Mouse (Mus musculus): ENCODE data around the gene Ttc16. TPM values are rescaled to one million over a fixed set of nuclear protein-coding genes. Genes with fewer than 3 reads are reported as not detected.
A peak's percentile ranks its signal among the peaks of the same experiment; 100 is the strongest.

Ttc16 gene
- total RNA-seq (2012; rRNA removed) = 0.94 and 2.2 TPM in 2 replicates

DNA sequence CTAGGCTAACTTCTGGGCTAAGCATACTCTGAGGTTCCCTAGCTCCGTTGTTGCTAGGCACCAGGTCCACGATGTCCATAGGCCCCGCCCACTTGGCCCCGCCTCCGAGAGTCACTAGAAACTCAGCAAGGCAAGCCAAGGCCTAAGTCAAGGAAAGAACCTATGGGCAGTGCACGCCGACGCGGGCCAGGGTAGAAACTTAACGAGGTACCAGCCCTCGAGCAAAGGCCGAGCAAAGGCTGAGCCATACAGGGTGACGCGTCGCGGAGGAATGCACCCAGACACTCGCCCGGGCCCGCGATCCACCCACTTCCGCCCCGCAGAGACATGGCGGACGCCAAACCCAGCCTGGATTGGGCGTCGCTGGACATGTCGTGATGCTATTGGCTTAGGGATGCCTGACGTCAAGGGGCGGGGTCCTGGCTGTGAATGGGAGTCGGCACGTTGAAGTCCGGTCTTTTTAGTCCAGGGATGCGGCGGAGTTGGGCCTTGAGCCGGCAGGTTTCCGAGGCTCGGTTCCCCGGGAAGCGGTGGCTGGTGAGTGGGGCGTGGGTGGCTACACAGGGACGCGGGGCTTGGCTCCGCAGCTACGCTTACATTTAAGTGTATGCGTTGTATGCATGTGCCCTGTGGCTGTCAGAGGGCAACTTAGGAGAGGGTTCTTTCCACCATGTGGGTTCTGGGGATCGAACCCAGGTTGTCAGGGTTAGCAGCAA is at the start of gene Ttc16, which contains the start of gene Ptrh1:
TSS of gene Ttc16 (minus strand) at position 275 of the 716 bp plus-strand sequence.
TSS of gene Ptrh1 (plus strand) at position 428 of the 716 bp plus-strand sequence.
- Histone ChIP-seq H3K27ac (ENCODE audit: insufficient read depth, low read depth, low read length, poor library complexity, severe bottlenecking) (no peak within 1 kb of the TSS), H3K36me3 (ENCODE audit: control insufficient read depth, insufficient read depth, low read length, poor library complexity, severe bottlenecking) (peaks cover 3% of the 10 kb centered on the region; the same call in 1 of the 2 replicates), H3K4me1 (ENCODE audit: control insufficient read depth in 2 of 2, insufficient read depth in 2 of 2, low read length in 2 of 2, poor library complexity in 1 of 2) (peaks cover 5 to 16% of the 10 kb centered on the region in 2 experiments; a peak in 2 of 4 replicates), H3K4me3 (ENCODE audit: insufficient read depth in 1 of 2, low read depth in 1 of 2, low read length in 2 of 2, poor library complexity in 1 of 2, severe bottlenecking in 1 of 2) (peak within 1 kb of the TSS; percentile 62 to 99), H3K9ac (ENCODE audit: insufficient read depth, low read depth, low read length, poor library complexity, severe bottlenecking) (peak within 1 kb of the TSS; percentile 58), H3K9me3 (ENCODE audit: control insufficient read depth, insufficient read depth, low read depth, low read length) (no peaks in the 10 kb centered on the region)
- peak; percentile 98 for DNase-seq (ENCODE audit: low read depth, low spot score)
- in situ Hi-C loops (cut with MboI; ENCODE audit: low sequenced_read_pairs in 2 of 2, unreplicated experiment in 2 of 2) = no loop called here
- TF ChIP-seq CHD2 (IDR thresholded peaks at IDR 0.05; ENCODE audit: low read depth, low read length) (no peak), ZNF384 (IDR thresholded peaks at IDR 0.05; ENCODE audit: low read depth, low read length) (no peak), HCFC1 (IDR thresholded peaks at IDR 0.05; ENCODE audit: borderline replicate concordance, insufficient read depth, low read length) (peak; percentile 85), ZC3H11A (IDR thresholded peaks at IDR 0.05; ENCODE audit: borderline replicate concordance, low read depth, low read length) (no peak)

GRCm38 (mm10) chr2:32824778-32825177 is 49.3 kb upstream of the Ttc16 start:
- in situ Hi-C loops (cut with MboI; ENCODE audit: low sequenced_read_pairs in 2 of 2, unreplicated experiment in 2 of 2) = no loop called here
- DNase-seq (ENCODE audit: low read depth, low spot score) = no peak
- H3K4me1 ChIP-seq (ENCODE audit: control insufficient read depth in 2 of 2, insufficient read depth in 2 of 2, low read length in 2 of 2, poor library complexity in 1 of 2) = no peaks in the 10 kb centered on the region
- no peaks in the 10 kb centered on the region; the same call in 1 of the 2 replicates for H3K36me3 ChIP-seq (ENCODE audit: control insufficient read depth, insufficient read depth, low read length, poor library complexity, severe bottlenecking)
- TF ChIP-seq HCFC1 (IDR thresholded peaks at IDR 0.05; ENCODE audit: borderline replicate concordance, insufficient read depth, low read length) (no peak), CHD2 (IDR thresholded peaks at IDR 0.05; ENCODE audit: low read depth, low read length) (no peak), MAFK (IDR thresholded peaks at IDR 0.05; ENCODE audit: insufficient read depth, low read depth, low read length) (no peak), ZNF384 (IDR thresholded peaks at IDR 0.05; ENCODE audit: low read depth, low read length) (no peak)
- no peaks in the 10 kb centered on the region for H3K9me3 ChIP-seq (ENCODE audit: control insufficient read depth, insufficient read depth, low read depth, low read length)
- H3K9ac ChIP-seq (ENCODE audit: insufficient read depth, low read depth, low read length, poor library complexity, severe bottlenecking) = no peak overlapping the region
- H3K27ac ChIP-seq (ENCODE audit: insufficient read depth, low read depth, low read length, poor library complexity, severe bottlenecking) = no peak overlapping the region
- H3K4me3 ChIP-seq (ENCODE audit: insufficient read depth in 1 of 2, low read depth in 1 of 2, low read length in 2 of 2, poor library complexity in 1 of 2, severe bottlenecking in 1 of 2) = no peak overlapping the region

GRCm38 (mm10) chr2:32824181-32824580 is 48.7 kb upstream of the Ttc16 start:
- no peak overlapping the region for H3K27ac ChIP-seq (ENCODE audit: insufficient read depth, low read depth, low read length, poor library complexity, severe bottlenecking)
- TF ChIP-seq HCFC1 (IDR thresholded peaks at IDR 0.05; ENCODE audit: borderline replicate concordance, insufficient read depth, low read length) = no peak
- TF ChIP-seq CHD2 (IDR thresholded peaks at IDR 0.05; ENCODE audit: low read depth, low read length) = no peak
- no peak for TF ChIP-seq ZNF384 (IDR thresholded peaks at IDR 0.05; ENCODE audit: low read depth, low read length)
- TF ChIP-seq MAFK (IDR thresholded peaks at IDR 0.05; ENCODE audit: insufficient read depth, low read depth, low read length) = no peak
- TF ChIP-seq ZC3H11A (IDR thresholded peaks at IDR 0.05; ENCODE audit: borderline replicate concordance, low read depth, low read length) = no peak
- no peaks in the 10 kb centered on the region; the same call in 1 of the 2 replicates for H3K36me3 ChIP-seq (ENCODE audit: control insufficient read depth, insufficient read depth, low read length, poor library complexity, severe bottlenecking)
- DNase-seq (ENCODE audit: low read depth, low spot score) = no peak
- no peaks in the 10 kb centered on the region for H3K9me3 ChIP-seq (ENCODE audit: control insufficient read depth, insufficient read depth, low read depth, low read length)
- no peaks in the 10 kb centered on the region for H3K4me1 ChIP-seq (ENCODE audit: control insufficient read depth in 2 of 2, insufficient read depth in 2 of 2, low read length in 2 of 2, poor library complexity in 1 of 2)
- in situ Hi-C loops (cut with MboI; ENCODE audit: low sequenced_read_pairs in 2 of 2, unreplicated experiment in 2 of 2) = no loop called here
- H3K9ac ChIP-seq (ENCODE audit: insufficient read depth, low read depth, low read length, poor library complexity, severe bottlenecking) = no peak overlapping the region
- no peak overlapping the region for H3K4me3 ChIP-seq (ENCODE audit: insufficient read depth in 1 of 2, low read depth in 1 of 2, low read length in 2 of 2, poor library complexity in 1 of 2, severe bottlenecking in 1 of 2)

- Histone ChIP-seq H3K4me3 (ENCODE audit: insufficient read depth in 1 of 2, low read depth in 1 of 2, low read length in 2 of 2, poor library complexity in 1 of 2, severe bottlenecking in 1 of 2) (no peak overlapping the region), H3K9ac (ENCODE audit: insufficient read depth, low read depth, low read length, poor library complexity, severe bottlenecking) (no peak overlapping the region), H3K4me1 (ENCODE audit: control insufficient read depth in 2 of 2, insufficient read depth in 2 of 2, low read length in 2 of 2, poor library complexity in 1 of 2) (no peaks in the 10 kb centered on the region), H3K36me3 (ENCODE audit: control insufficient read depth, insufficient read depth, low read length, poor library complexity, severe bottlenecking) (no peaks in the 10 kb centered on the region; the same call in 1 of the 2 replicates), H3K27ac (ENCODE audit: insufficient read depth, low read depth, low read length, poor library complexity, severe bottlenecking) (no peak overlapping the region), H3K9me3 (ENCODE audit: control insufficient read depth, insufficient read depth, low read depth, low read length) (no peaks in the 10 kb centered on the region)
- in situ Hi-C loops (cut with MboI; ENCODE audit: low sequenced_read_pairs in 2 of 2, unreplicated experiment in 2 of 2) = no loop called here
- TF ChIP-seq CHD2 (IDR thresholded peaks at IDR 0.05; ENCODE audit: low read depth, low read length) (no peak), ZNF384 (IDR thresholded peaks at IDR 0.05; ENCODE audit: low read depth, low read length) (no peak)
- no peak for DNase-seq (ENCODE audit: low read depth, low spot score)
Observed at GRCm38 (mm10) chr2:32823579-32824154, 48.2 kb upstream of the Ttc16 start.

All from ES-E14 (cell line).